Mouse (Mus musculus): ENCODE measurements at regions not wholly inside any gene's neighbourhood (a gene's known extent, or its start where the extent isn't known, plus 50 kb on each side); places are given as distances from the start of the nearest gene placed in this dataset.
A peak's percentile ranks its signal among the peaks of the same experiment; 100 is the strongest.
"Not testable (repeated sequence)": the region's sequence is repeated elsewhere in the genome, so short reads cannot be mapped to it uniquely, and the experiment has no call there.

- no peak overlapping the region for H3K4me3 ChIP-seq (ENCODE audit: insufficient read depth, low read length)
- TF ChIP-seq CTCF (IDR thresholded peaks at IDR 0.05; ENCODE audit: extremely low read depth, insufficient read depth, low read length) (no peak), POLR2A (IDR thresholded peaks at IDR 0.05; ENCODE audit: extremely low read depth, insufficient read depth, low read length) (no peak)
- no peak overlapping the region for H3K27ac ChIP-seq (ENCODE audit: insufficient read depth, low read length)
- H3K4me1 ChIP-seq (ENCODE audit: control insufficient read depth, insufficient read depth, low read length) = no peaks in the 10 kb centered on the region
Measured at GRCm38 (mm10) chr2:10658317-10658716, 288.0 kb downstream of the Sfmbt2 start.

GRCm38 (mm10) chr2:10667915-10668314, 297.6 kb downstream of the Sfmbt2 start:
- H3K27ac ChIP-seq (ENCODE audit: insufficient read depth, low read length); H3K4me3 ChIP-seq (ENCODE audit: insufficient read depth, low read length); H3K4me1 ChIP-seq (ENCODE audit: control insufficient read depth, insufficient read depth, low read length): not testable (repeated sequence)

GRCm38 (mm10) chr2:10670423-10671298, 300.4 kb downstream of the Sfmbt2 start:
- Histone ChIP-seq H3K4me1 (ENCODE audit: control insufficient read depth, insufficient read depth, low read length) (peaks cover 2% of the 10 kb centered on the region; the same call in 1 of the 2 replicates), H3K27ac (ENCODE audit: insufficient read depth, low read length) (no peak overlapping the region), H3K4me3 (ENCODE audit: insufficient read depth, low read length) (no peak overlapping the region)
- TF ChIP-seq POLR2A (IDR thresholded peaks at IDR 0.05; ENCODE audit: extremely low read depth, insufficient read depth, low read length) (no peak), CTCF (IDR thresholded peaks at IDR 0.05; ENCODE audit: extremely low read depth, insufficient read depth, low read length) (no peak)

- no peak overlapping the region for H3K27ac ChIP-seq (ENCODE audit: insufficient read depth, low read length)
- no peak overlapping the region for H3K4me3 ChIP-seq (ENCODE audit: insufficient read depth, low read length)
- TF ChIP-seq CTCF (IDR thresholded peaks at IDR 0.05; ENCODE audit: extremely low read depth, insufficient read depth, low read length) (no peak), POLR2A (IDR thresholded peaks at IDR 0.05; ENCODE audit: extremely low read depth, insufficient read depth, low read length) (no peak)
- peaks cover 2% of the 10 kb centered on the region; the same call in 1 of the 2 replicates for H3K4me1 ChIP-seq (ENCODE audit: control insufficient read depth, insufficient read depth, low read length)
Measured at GRCm38 (mm10) chr2:10671299-10671632, 301.0 kb downstream of the Sfmbt2 start.

GRCm38 (mm10) chr2:10672196-10672595, 301.9 kb downstream of the Sfmbt2 start:
- TF ChIP-seq CTCF (IDR thresholded peaks at IDR 0.05; ENCODE audit: extremely low read depth, insufficient read depth, low read length) (no peak), POLR2A (IDR thresholded peaks at IDR 0.05; ENCODE audit: extremely low read depth, insufficient read depth, low read length) (no peak)
- Histone ChIP-seq H3K4me1 (ENCODE audit: control insufficient read depth, insufficient read depth, low read length) (peaks cover 2% of the 10 kb centered on the region; the same call in 1 of the 2 replicates), H3K4me3 (ENCODE audit: insufficient read depth, low read length) (no peak overlapping the region)

GRCm38 (mm10) chr2:10674738-10675349, 304.5 kb downstream of the Sfmbt2 start:
- H3K27ac ChIP-seq (ENCODE audit: insufficient read depth, low read length) = no peak overlapping the region
- peaks cover 2% of the 10 kb centered on the region; the same call in 1 of the 2 replicates for H3K4me1 ChIP-seq (ENCODE audit: control insufficient read depth, insufficient read depth, low read length)
- TF ChIP-seq POLR2A (IDR thresholded peaks at IDR 0.05; ENCODE audit: extremely low read depth, insufficient read depth, low read length) (no peak), CTCF (IDR thresholded peaks at IDR 0.05; ENCODE audit: extremely low read depth, insufficient read depth, low read length) (no peak)
- no peak overlapping the region for H3K4me3 ChIP-seq (ENCODE audit: insufficient read depth, low read length)

More at GRCm38 (mm10) chr2:10672196-10672595, 301.9 kb downstream of the Sfmbt2 start:
- H3K27ac ChIP-seq (ENCODE audit: insufficient read depth, low read length) = no peak overlapping the region

- no peak overlapping the region for H3K27ac ChIP-seq (ENCODE audit: insufficient read depth, low read length)
- H3K4me3 ChIP-seq (ENCODE audit: insufficient read depth, low read length) = no peak overlapping the region
- no peak for TF ChIP-seq POLR2A (IDR thresholded peaks at IDR 0.05; ENCODE audit: extremely low read depth, insufficient read depth, low read length)
- TF ChIP-seq CTCF (IDR thresholded peaks at IDR 0.05; ENCODE audit: extremely low read depth, insufficient read depth, low read length) = peak; percentile 36
- no peaks in the 10 kb centered on the region for H3K4me1 ChIP-seq (ENCODE audit: control insufficient read depth, insufficient read depth, low read length)
Measured at GRCm38 (mm10) chr2:10701459-10701858, 331.1 kb downstream of the Sfmbt2 start.

- TF ChIP-seq POLR2A (IDR thresholded peaks at IDR 0.05; ENCODE audit: extremely low read depth, insufficient read depth, low read length) (no peak), CTCF (IDR thresholded peaks at IDR 0.05; ENCODE audit: extremely low read depth, insufficient read depth, low read length) (no peak)
- Histone ChIP-seq H3K27ac (ENCODE audit: insufficient read depth, low read length) (no peak overlapping the region), H3K4me1 (ENCODE audit: control insufficient read depth, insufficient read depth, low read length) (no peaks in the 10 kb centered on the region), H3K4me3 (ENCODE audit: insufficient read depth, low read length) (no peak overlapping the region)
Measured at GRCm38 (mm10) chr2:10718366-10718765, 348.1 kb downstream of the Sfmbt2 start.

GRCm38 (mm10) chr2:10734337-10734736, 364.0 kb downstream of the Sfmbt2 start:
- H3K4me1 ChIP-seq (ENCODE audit: control insufficient read depth, insufficient read depth, low read length); H3K27ac ChIP-seq (ENCODE audit: insufficient read depth, low read length): not testable (repeated sequence)

More at GRCm38 (mm10) chr2:10734337-10734736, 364.0 kb downstream of the Sfmbt2 start:
- H3K4me3 ChIP-seq (ENCODE audit: insufficient read depth, low read length) = not testable (repeated sequence)

All from cortical plate, adult 2 months (tissue).